Mouse (Mus musculus) neural tube, embryonic 12.5 days (tissue): ENCODE measurements around the gene Pard3. TPM values are rescaled to one million over a fixed set of nuclear protein-coding genes. Genes with fewer than 3 reads are reported as not detected.

ENCODE experiments used
- ATAC-seq: fragments of 200-750 bp; cut with Nextera tagmentation; 2 replicates; pipeline ENCODE4 v1.8.0; 2017; ENCODE audit warnings: low read depth, mild to moderate bottlenecking, moderate TSS enrichment, moderate library complexity; ENCODE audit not compliant: low FRiP score
- H3K27ac ChIP-seq: fragments of 300-500 bp; sonication (generic); 2 replicates; pipeline ENCODE4 v1.5.1; 2016
- H3K27me3 ChIP-seq: fragments of 300-500 bp; sonication (generic); replicated peaks from 2 replicates; pipeline ENCODE4 v1.6.1; 2016; ENCODE audit warnings: mild to moderate bottlenecking
- H3K36me3 ChIP-seq: fragments of 300-500 bp; sonication (generic); 2 replicates; pipeline ENCODE4 v1.6.1; 2016; ENCODE audit warnings: mild to moderate bottlenecking
- H3K4me1 ChIP-seq: fragments of 300-500 bp; sonication (generic); 2 replicates; pipeline ENCODE4 v1.6.1; 2016
- H3K4me2 ChIP-seq: fragments of 300-500 bp; sonication (generic); replicated peaks from 2 replicates; pipeline ENCODE4 v1.6.1; 2016; ENCODE audit warnings: mild to moderate bottlenecking
- H3K4me3 ChIP-seq: fragments of 300-500 bp; sonication (generic); 2 replicates; pipeline ENCODE4 v1.5.1; 2016
- H3K9ac ChIP-seq: fragments of 300-500 bp; sonication (generic); 2 replicates; pipeline ENCODE4 v1.6.1; 2016; ENCODE audit warnings: mild to moderate bottlenecking
- H3K9me3 ChIP-seq: fragments of 300-500 bp; sonication (generic); 2 replicates; pipeline ENCODE4 v1.6.1; 2016; ENCODE audit warnings: mild to moderate bottlenecking
- WGBS: fragments of 180-500 bp; shearing (Covaris S2); methylation state at CpG from one replicate; pipeline ENCODE4 v1.1.7; 2016; 5-methylcytosine and 5-hydroxymethylcytosine counted together
- polyA plus RNA-seq: library from polyadenylated mRNA; unstranded; fragments of >200 nt; fragmentation: Nextera tagmentation; extraction: Ambion mirVana; gene quantifications from 2 replicates; pipeline ENCODE4 v1.2.1, GENCODE M21; 2016

Gene Pard3
- polyA plus RNA-seq, 1 experiment from 2014 or later: 41.1 TPM

DNA sequence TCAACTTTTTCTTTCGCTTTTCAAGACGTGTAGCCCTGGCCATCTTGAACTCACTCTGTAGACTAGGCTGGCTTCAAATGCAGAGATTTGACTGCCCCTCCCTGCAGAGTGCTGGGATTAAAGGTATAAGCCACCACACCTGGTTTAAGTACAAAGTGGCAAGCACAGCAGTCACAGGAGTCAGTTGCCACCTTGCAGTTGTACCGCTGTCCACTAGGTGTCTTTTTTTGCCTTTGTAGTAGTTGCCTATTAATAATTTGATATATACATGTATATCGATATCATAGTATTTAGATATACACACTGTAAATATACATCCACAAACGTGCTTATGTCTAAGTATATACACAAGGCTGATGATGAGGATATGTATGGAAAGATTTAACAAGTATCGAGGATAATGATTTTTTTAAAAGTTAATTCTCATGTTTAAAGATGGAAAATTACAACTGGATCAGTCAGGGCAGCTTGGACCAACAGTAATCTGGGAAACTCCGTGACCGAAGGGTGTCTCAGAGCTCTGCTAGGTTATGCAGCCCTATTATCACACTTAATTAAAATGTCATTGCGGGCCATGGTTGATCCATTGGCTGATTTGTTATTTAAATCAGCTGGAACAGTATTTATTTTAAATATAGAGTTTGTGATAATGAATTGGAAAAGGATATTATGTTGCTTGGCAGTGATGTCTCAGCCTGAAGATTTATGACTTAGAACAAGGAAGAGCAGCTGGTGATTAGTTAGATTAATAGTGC is 220.9 kb downstream of the Pard3 start:
- H3K27me3 ChIP-seq: no peaks in the 10 kb centered on the region
- no peaks in the 10 kb centered on the region for H3K9me3 ChIP-seq
- no peaks in the 10 kb centered on the region for H3K36me3 ChIP-seq
- ATAC-seq: 0 out of 2 replicates have a peak, but pooled peaks have one; percentile 61
- H3K4me3 ChIP-seq: no peak overlapping the region
- H3K9ac ChIP-seq: no peak overlapping the region
- H3K27ac ChIP-seq: no peak overlapping the region
- 79% methylated on average over 9 of the region's 9 CpGs for WGBS
- 0 out of 2 replicates have a peak, but pooled peaks cover 3% of the 10 kb centered on the region for H3K4me1 ChIP-seq
- H3K4me2 ChIP-seq: no peak overlapping the region

DNA sequence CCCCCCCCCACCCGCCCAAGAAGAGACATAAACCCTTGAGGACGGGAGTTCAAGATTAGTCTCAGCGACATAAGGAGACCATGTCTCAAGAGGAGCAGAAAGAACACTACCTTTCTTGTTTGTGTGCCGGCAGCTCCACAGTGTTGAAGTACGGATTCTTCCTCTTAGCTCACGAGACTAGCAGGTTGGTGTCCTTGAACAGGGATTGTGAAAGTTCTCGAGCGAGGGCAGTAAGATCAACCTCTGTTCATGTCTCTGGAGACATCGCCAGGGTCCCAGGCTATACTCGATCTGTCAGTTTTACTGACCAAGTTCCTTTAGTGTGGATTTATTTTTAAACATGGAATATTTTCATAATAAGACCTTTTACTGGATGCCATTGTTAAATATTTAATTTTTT is 224.1 kb downstream of the Pard3 start:
- Histone ChIP-seq H3K4me2 (no peak overlapping the region), H3K27me3 (no peaks in the 10 kb centered on the region), H3K9me3 (no peaks in the 10 kb centered on the region), H3K4me3 (no peak overlapping the region), H3K9ac (no peak overlapping the region), H3K27ac (no peak overlapping the region), H3K4me1 (0 out of 2 replicates have a peak, but pooled peaks cover 3% of the 10 kb centered on the region), H3K36me3 (no peaks in the 10 kb centered on the region)
- 87% methylated on average over 10 of the region's 10 CpGs for WGBS
- ATAC-seq: no peak

GRCm38 (mm10) chr8:127292307-127292706 is 228.6 kb downstream of the Pard3 start:
- WGBS: 88% methylated on average over 5 of the region's 5 CpGs
- no peak for ATAC-seq
- H3K4me2 ChIP-seq: no peak overlapping the region

DNA sequence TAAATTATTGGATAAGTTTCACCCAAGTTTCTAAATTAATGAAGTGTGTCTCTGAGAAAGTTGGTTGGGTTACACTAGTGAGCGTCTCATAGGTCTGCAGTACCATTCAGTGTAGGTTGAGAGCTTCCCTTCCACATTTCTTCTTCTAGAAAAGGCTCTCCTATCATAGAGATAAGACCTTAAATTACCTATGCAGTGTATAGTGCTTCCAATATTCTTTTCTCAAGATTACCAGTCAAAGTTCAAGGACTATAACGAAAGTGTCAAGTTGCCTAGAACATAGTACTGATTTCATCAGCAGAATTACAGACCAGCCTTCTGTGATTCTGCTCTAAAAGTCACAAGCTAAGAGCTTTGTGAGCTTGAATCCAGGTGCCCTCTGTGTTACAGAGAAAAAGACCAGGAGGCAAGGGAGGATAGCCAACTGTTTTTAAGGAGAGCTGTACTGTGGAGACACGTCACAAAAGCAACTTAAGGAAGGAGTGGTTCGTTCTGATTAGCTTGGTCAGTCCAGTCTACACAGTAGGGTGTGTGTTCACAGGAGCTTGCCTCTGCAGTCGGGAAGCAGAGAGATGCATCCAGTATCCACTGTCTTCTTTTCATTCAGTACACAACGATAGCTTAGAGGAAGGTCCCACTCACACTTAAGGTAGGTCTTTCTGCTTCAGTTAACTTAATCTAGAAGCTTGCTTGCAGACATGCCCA is 229.5 kb downstream of the Pard3 start:
- H3K9ac ChIP-seq: no peak overlapping the region
- H3K4me2 ChIP-seq: no peak overlapping the region
- peaks cover 3% of the 10 kb centered on the region; the same call in 1 of the 2 replicates for H3K4me1 ChIP-seq
- no peaks in the 10 kb centered on the region for H3K27me3 ChIP-seq
- H3K4me3 ChIP-seq: no peak overlapping the region
- 75% methylated on average over 6 of the region's 6 CpGs for WGBS
- H3K9me3 ChIP-seq: no peaks in the 10 kb centered on the region
- no peak for ATAC-seq
- H3K36me3 ChIP-seq: no peaks in the 10 kb centered on the region
- H3K27ac ChIP-seq: no peak overlapping the region

More at GRCm38 (mm10) chr8:127292307-127292706, 228.6 kb downstream of the Pard3 start:
- Histone ChIP-seq H3K9me3 (no peaks in the 10 kb centered on the region), H3K4me1 (peaks cover 3% of the 10 kb centered on the region; the same call in 1 of the 2 replicates), H3K27me3 (no peaks in the 10 kb centered on the region), H3K36me3 (no peaks in the 10 kb centered on the region), H3K27ac (no peak overlapping the region), H3K4me3 (no peak overlapping the region), H3K9ac (no peak overlapping the region)

DNA sequence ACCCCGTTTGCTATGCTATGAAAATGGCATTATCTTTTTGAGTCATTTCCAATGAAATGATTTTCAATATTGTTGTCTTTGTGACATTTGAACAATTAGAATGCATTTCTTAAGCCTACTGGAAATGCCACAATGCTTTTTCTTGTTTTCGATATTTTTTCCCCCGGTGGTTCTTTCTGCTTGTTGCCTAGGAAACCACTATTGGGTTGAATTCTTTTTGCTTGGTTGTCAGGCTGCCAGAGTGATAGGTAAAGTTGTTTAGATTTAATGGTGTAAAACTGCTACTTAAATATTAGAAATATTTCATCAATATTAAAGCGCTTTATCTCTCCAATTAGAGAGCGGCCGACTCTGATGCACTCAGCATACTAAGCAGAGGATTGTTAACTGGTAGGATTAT is 230.4 kb downstream of the Pard3 start:
- Histone ChIP-seq H3K4me2 (no peak overlapping the region), H3K36me3 (no peaks in the 10 kb centered on the region), H3K9me3 (no peaks in the 10 kb centered on the region), H3K27ac (no peak overlapping the region), H3K27me3 (no peaks in the 10 kb centered on the region), H3K4me1 (peaks cover 3% of the 10 kb centered on the region; the same call in 1 of the 2 replicates), H3K9ac (no peak overlapping the region), H3K4me3 (no peak overlapping the region)
- no peak for ATAC-seq
- 82% methylated on average over 6 of the region's 6 CpGs for whole genome bisulfite sequencing

DNA sequence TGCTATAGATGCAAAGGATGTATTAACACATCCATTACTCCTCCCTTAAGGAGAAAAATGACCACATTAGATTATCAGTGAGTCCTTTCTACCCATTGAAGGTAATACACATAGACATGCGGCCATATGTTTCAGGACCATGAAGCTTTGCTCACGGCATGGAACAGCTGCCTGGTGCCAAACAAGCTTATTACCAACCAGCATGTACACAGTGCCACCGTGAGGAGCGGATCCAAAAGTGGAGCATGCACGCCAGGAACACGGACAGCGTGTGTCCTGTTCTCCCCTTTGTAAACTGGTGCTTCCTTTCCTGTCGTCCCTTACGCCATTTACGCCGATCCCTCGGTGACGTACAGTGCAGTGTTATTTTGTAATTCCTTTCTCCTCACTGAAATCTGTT is 232.2 kb downstream of the Pard3 start:
- peaks cover 3% of the 10 kb centered on the region; the same call in 1 of the 2 replicates for H3K4me1 ChIP-seq
- no peak overlapping the region for H3K9ac ChIP-seq
- 94% methylated on average over 13 of the region's 13 CpGs for WGBS
- no peak overlapping the region for H3K27ac ChIP-seq
- H3K27me3 ChIP-seq: no peaks in the 10 kb centered on the region
- no peak overlapping the region for H3K4me2 ChIP-seq
- no peaks in the 10 kb centered on the region for H3K36me3 ChIP-seq
- no peaks in the 10 kb centered on the region for H3K9me3 ChIP-seq
- H3K4me3 ChIP-seq: no peak overlapping the region
- no peak for ATAC-seq

DNA sequence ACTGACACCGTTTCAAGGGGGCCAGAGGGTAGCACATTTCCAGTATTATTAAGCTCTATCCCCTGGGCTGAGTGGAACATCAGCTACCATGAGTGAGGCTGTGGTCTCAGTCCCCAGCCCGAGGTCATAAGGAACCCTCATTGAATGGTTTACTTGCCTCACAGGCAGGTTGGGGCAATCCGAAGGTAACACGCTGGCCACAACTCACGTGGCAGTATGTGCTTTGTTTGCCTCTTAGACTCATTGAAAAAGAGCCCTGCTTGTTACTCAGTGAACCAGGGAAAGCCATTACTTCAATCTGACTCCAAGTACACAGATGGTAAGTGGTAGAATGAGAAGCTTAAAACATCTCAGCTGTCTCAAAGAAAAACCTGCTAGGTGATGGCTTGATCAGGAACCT is 236.8 kb downstream of the Pard3 start:
- H3K4me2 ChIP-seq: no peak overlapping the region
- H3K9me3 ChIP-seq: no peaks in the 10 kb centered on the region
- WGBS: 90% methylated on average over 5 of the region's 5 CpGs
- no peaks in the 10 kb centered on the region; the same call in 1 of the 2 replicates for H3K4me1 ChIP-seq
- H3K36me3 ChIP-seq: no peaks in the 10 kb centered on the region
- ATAC-seq: no peak
- no peak overlapping the region for H3K4me3 ChIP-seq
- H3K9ac ChIP-seq: no peak overlapping the region
- H3K27me3 ChIP-seq: no peaks in the 10 kb centered on the region
- H3K27ac ChIP-seq: no peak overlapping the region

- no peak for ATAC-seq
- Histone ChIP-seq H3K27me3 (no peaks in the 10 kb centered on the region), H3K36me3 (no peaks in the 10 kb centered on the region), H3K4me1 (no peaks in the 10 kb centered on the region), H3K9ac (no peak overlapping the region), H3K27ac (no peak overlapping the region), H3K4me3 (no peak overlapping the region), H3K9me3 (no peaks in the 10 kb centered on the region), H3K4me2 (no peak overlapping the region)
- WGBS: 87% methylated on average over 6 of the region's 6 CpGs
Observed at GRCm38 (mm10) chr8:127302847-127303445, 239.3 kb downstream of the Pard3 start.

- Histone ChIP-seq H3K36me3 (no peaks in the 10 kb centered on the region), H3K4me3 (no peak overlapping the region), H3K27ac (no peak overlapping the region), H3K4me1 (peaks cover 2% of the 10 kb centered on the region; the same call in 1 of the 2 replicates), H3K9me3 (no peaks in the 10 kb centered on the region), H3K4me2 (no peak overlapping the region), H3K9ac (no peak overlapping the region), H3K27me3 (no peaks in the 10 kb centered on the region)
- 78% methylated on average over 5 of the region's 5 CpGs for WGBS
- no peak for ATAC-seq
Observed at GRCm38 (mm10) chr8:127307026-127307425, 243.3 kb downstream of the Pard3 start.

GRCm38 (mm10) chr8:127309363-127309762 is 245.7 kb downstream of the Pard3 start:
- Histone ChIP-seq H3K27me3 (no peaks in the 10 kb centered on the region), H3K36me3 (no peaks in the 10 kb centered on the region), H3K9me3 (no peaks in the 10 kb centered on the region), H3K4me2 (no peak overlapping the region), H3K4me3 (no peak overlapping the region), H3K27ac (no peak overlapping the region), H3K9ac (no peak overlapping the region), H3K4me1 (peaks cover 2% of the 10 kb centered on the region; the same call in 1 of the 2 replicates)
- WGBS: 68% methylated on average over 1 of the region's 1 CpGs
- no peak for ATAC-seq

DNA sequence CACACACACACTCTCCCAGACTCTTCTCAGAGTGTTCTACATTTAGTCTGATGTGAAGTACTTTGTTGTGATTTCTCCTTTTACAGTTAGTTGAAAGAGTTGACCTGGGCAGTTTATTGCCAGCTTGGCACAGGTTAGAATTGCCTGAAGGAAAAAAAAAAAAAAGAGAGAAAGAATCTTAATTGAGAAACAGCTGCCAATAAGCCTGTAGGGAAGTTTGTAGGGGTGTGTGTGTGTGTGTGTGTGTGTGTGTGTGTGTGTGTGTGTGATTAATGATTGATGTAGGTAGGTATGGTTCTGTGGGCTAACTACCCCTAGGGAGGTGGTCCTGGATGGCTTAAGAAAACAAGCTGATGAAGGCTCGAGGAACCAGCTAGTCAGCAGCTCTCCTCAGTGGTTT is 252.1 kb downstream of the Pard3 start:
- no peak overlapping the region for H3K4me3 ChIP-seq
- 61% methylated on average over 1 of the region's 1 CpGs for WGBS
- no peaks in the 10 kb centered on the region for H3K27me3 ChIP-seq
- H3K27ac ChIP-seq: no peak overlapping the region
- H3K9me3 ChIP-seq: no peaks in the 10 kb centered on the region
- no peaks in the 10 kb centered on the region for H3K36me3 ChIP-seq
- H3K9ac ChIP-seq: no peak overlapping the region
- H3K4me2 ChIP-seq: no peak overlapping the region
- H3K4me1 ChIP-seq: no peaks in the 10 kb centered on the region; the same call in 1 of the 2 replicates
- no peak for ATAC-seq

DNA sequence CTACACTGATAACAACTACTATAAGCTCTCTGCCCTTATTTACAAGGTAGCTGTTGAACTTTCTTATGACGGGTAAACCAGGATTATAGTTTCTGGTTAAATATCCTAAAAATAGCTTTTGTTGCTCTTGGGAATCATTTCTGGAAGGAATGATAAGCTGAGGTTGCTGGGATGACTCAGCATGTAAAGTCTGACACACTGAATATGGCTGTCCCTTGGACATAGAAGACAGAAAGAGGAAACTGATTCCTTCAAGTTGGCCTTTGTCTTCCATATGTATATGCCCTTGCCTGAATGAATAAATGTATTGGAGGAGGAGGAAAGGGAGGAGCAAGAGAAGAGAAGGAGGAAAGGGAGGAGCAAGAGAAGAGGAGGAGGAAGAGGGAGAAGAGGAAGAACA is 254.2 kb downstream of the Pard3 start:
- H3K9ac ChIP-seq: no peak overlapping the region
- no peaks in the 10 kb centered on the region for H3K9me3 ChIP-seq
- no peak for ATAC-seq
- no peak overlapping the region for H3K4me2 ChIP-seq
- H3K36me3 ChIP-seq: no peaks in the 10 kb centered on the region
- 90% methylated on average over 1 of the region's 1 CpGs for WGBS
- no peak overlapping the region for H3K27ac ChIP-seq
- H3K27me3 ChIP-seq: no peaks in the 10 kb centered on the region
- H3K4me1 ChIP-seq: no peaks in the 10 kb centered on the region; the same call in 1 of the 2 replicates
- no peak overlapping the region for H3K4me3 ChIP-seq
